Mouse (Mus musculus) heart, embryonic 14.5 days (tissue): ENCODE measurements around the gene Rasgef1b. TPM values are rescaled to one million over a fixed set of nuclear protein-coding genes. Genes with fewer than 3 reads are reported as not detected.

Experiments used
- ATAC-seq: fragments of 200-750 bp; cut with Nextera tagmentation; 2 replicates; pipeline ENCODE4 v1.8.0; 2017; ENCODE audit warnings: low read depth, moderate TSS enrichment; ENCODE audit not compliant: insufficient number of reproducible peaks, insufficient read depth, low FRiP score
- H3K27ac ChIP-seq, 2 experiments: fragments of 200-500 bp in 1 of 2; fragments of 300-500 bp in 1 of 2; sonication (generic) in 1 of 2; replicated peaks in 1 of 2; 2 replicates each; pipeline ENCODE4 v1.5.1; 2012 to 2014; ENCODE audit warnings: low read depth in 2 of 2, low read length in 2 of 2, control low read depth in 1 of 2, mild to moderate bottlenecking in 1 of 2, mixed read lengths in 1 of 2; ENCODE audit not compliant: control insufficient read depth in 1 of 2, insufficient read depth in 1 of 2
- H3K27me3 ChIP-seq: fragments of 300-500 bp; sonication (generic); 2 replicates; pipeline ENCODE4 v1.6.1; 2014; ENCODE audit warnings: mild to moderate bottlenecking, low read length, control low read depth; ENCODE audit not compliant: control insufficient read depth, insufficient read depth
- H3K36me3 ChIP-seq: fragments of 300-500 bp; sonication (generic); 2 replicates; pipeline ENCODE4 v1.6.1; 2014; ENCODE audit warnings: mild to moderate bottlenecking, control low read depth, low read length, mixed read lengths; ENCODE audit not compliant: control insufficient read depth, insufficient read depth
- H3K4me1 ChIP-seq, 2 experiments: fragments of 200-500 bp in 1 of 2; fragments of 300-500 bp in 1 of 2; sonication (generic) in 1 of 2; 2 replicates each; pipeline ENCODE4 v1.6.1; 2012 to 2014; ENCODE audit warnings: low read length in 2 of 2, control low read depth in 1 of 2, mixed read lengths in 1 of 2; ENCODE audit not compliant: control insufficient read depth in 2 of 2, insufficient read depth in 2 of 2
- H3K4me2 ChIP-seq: fragments of 300-500 bp; sonication (generic); 2 replicates; pipeline ENCODE4 v1.6.1; 2014; ENCODE audit warnings: mild to moderate bottlenecking, low read length
- H3K4me3 ChIP-seq, 2 experiments: fragments of 200-500 bp in 1 of 2; fragments of 300-500 bp in 1 of 2; sonication (generic) in 1 of 2; 2 replicates each; pipeline ENCODE4 v1.5.1; 2012 to 2014; ENCODE audit warnings: low read length in 2 of 2, mild to moderate bottlenecking in 2 of 2, control low read depth in 1 of 2, low read depth in 1 of 2, moderate library complexity in 1 of 2; ENCODE audit not compliant: control insufficient read depth in 1 of 2, insufficient read depth in 1 of 2
- H3K9ac ChIP-seq: fragments of 300-500 bp; sonication (generic); 2 replicates; pipeline ENCODE4 v1.6.1; 2014; ENCODE audit warnings: mild to moderate bottlenecking, low read length
- H3K9me3 ChIP-seq: fragments of 300-500 bp; sonication (generic); 2 replicates; pipeline ENCODE4 v1.6.1; 2016; ENCODE audit warnings: low read length, control low read depth; ENCODE audit not compliant: control insufficient read depth
- WGBS: fragments of 180-500 bp; shearing (Covaris S2); extraction: QIAGEN DNeasy Blood & Tissue Kit; methylation state at CpG from one replicate; pipeline ENCODE4 v1.1.7; 2014; 5-methylcytosine and 5-hydroxymethylcytosine counted together
- polyA plus RNA-seq: library from polyadenylated mRNA; unstranded; fragments of >200 nt; fragmentation: Nextera tagmentation; extraction: Ambion mirVana; gene quantifications from 2 replicates; pipeline ENCODE4 v1.2.1, GENCODE M21; 2014

Gene Rasgef1b
- polyA plus RNA-seq, 1 experiment from 2014 or later = 45.9 TPM

- Histone ChIP-seq H3K36me3 (no peaks in the 10 kb centered on the region), H3K9ac (no peak overlapping the region), H3K4me2 (no peak overlapping the region), H3K27ac (no peak overlapping the region), H3K4me3 (no peak overlapping the region), H3K27me3 (no peaks in the 10 kb centered on the region), H3K9me3 (no peaks in the 10 kb centered on the region), H3K4me1 (no peaks in the 10 kb centered on the region)
- no peak for ATAC-seq
- WGBS = 83% methylated on average over 4 of the region's 4 CpGs
Observed at GRCm38 (mm10) chr5:99422856-99423255, 306.0 kb downstream of the Rasgef1b start.

- H3K4me1 ChIP-seq = peaks cover 0 to 2% of the 10 kb centered on the region in 2 experiments; a peak in 1 of 4 replicates
- WGBS = 88% methylated on average over 6 of the region's 6 CpGs
- no peaks in the 10 kb centered on the region for H3K36me3 ChIP-seq
- H3K27me3 ChIP-seq = no peaks in the 10 kb centered on the region
- no peaks in the 10 kb centered on the region for H3K9me3 ChIP-seq
- no peak for ATAC-seq
- no peak overlapping the region for H3K27ac ChIP-seq
- no peak overlapping the region for H3K4me3 ChIP-seq
- no peak overlapping the region for H3K4me2 ChIP-seq
- no peak overlapping the region for H3K9ac ChIP-seq
Observed at GRCm38 (mm10) chr5:99422092-99422491, 306.8 kb downstream of the Rasgef1b start.

- Histone ChIP-seq H3K4me2 (no peak overlapping the region), H3K27me3 (no peaks in the 10 kb centered on the region), H3K36me3 (no peaks in the 10 kb centered on the region), H3K9me3 (no peaks in the 10 kb centered on the region), H3K4me3 (no peak overlapping the region), H3K4me1 (peaks cover 0 to 2% of the 10 kb centered on the region in 2 experiments; a peak in 1 of 4 replicates), H3K27ac (no peak overlapping the region), H3K9ac (no peak overlapping the region)
- 50% methylated on average over 2 of the region's 2 CpGs for WGBS
- ATAC-seq = no peak
Observed at GRCm38 (mm10) chr5:99419872-99420271, 309.0 kb downstream of the Rasgef1b start.

- 88% methylated on average over 21 of the region's 21 CpGs for WGBS
Observed at GRCm38 (mm10) chr5:99416902-99417301, 312.0 kb downstream of the Rasgef1b start.

GRCm38 (mm10) chr5:99415676-99416075 is 313.2 kb downstream of the Rasgef1b start:
- Histone ChIP-seq H3K27me3 (no peaks in the 10 kb centered on the region), H3K36me3 (no peaks in the 10 kb centered on the region), H3K4me3 (no peak overlapping the region), H3K4me2 (no peak overlapping the region), H3K9ac (no peak overlapping the region), H3K9me3 (no peaks in the 10 kb centered on the region), H3K4me1 (peaks cover 5 to 6% of the 10 kb centered on the region in 2 experiments; a peak in 3 of 4 replicates), H3K27ac (no peak overlapping the region)
- ATAC-seq = no peak
- 90% methylated on average over 12 of the region's 12 CpGs for WGBS

More at GRCm38 (mm10) chr5:99416902-99417301, 312.0 kb downstream of the Rasgef1b start:
- peaks cover 5 to 6% of the 10 kb centered on the region in 2 experiments; a peak in 3 of 4 replicates for H3K4me1 ChIP-seq
- H3K9ac ChIP-seq = no peak overlapping the region
- no peaks in the 10 kb centered on the region for H3K9me3 ChIP-seq
- H3K36me3 ChIP-seq = no peaks in the 10 kb centered on the region
- H3K4me3 ChIP-seq = no peak overlapping the region
- no peak overlapping the region for H3K4me2 ChIP-seq
- no peak for ATAC-seq
- no peaks in the 10 kb centered on the region for H3K27me3 ChIP-seq
- no peak overlapping the region for H3K27ac ChIP-seq

- 76% methylated on average over 2 of the region's 2 CpGs for WGBS
Observed at GRCm38 (mm10) chr5:99415049-99415448, 313.8 kb downstream of the Rasgef1b start.

GRCm38 (mm10) chr5:99414293-99414692 is 314.6 kb downstream of the Rasgef1b start:
- H3K9ac ChIP-seq = no peak overlapping the region
- H3K27ac ChIP-seq = no peak overlapping the region
- 74% methylated on average over 6 of the region's 6 CpGs for WGBS
- peaks cover 5 to 6% of the 10 kb centered on the region in 2 experiments; a peak in 3 of 4 replicates for H3K4me1 ChIP-seq
- no peak for ATAC-seq
- H3K27me3 ChIP-seq = no peaks in the 10 kb centered on the region
- H3K4me3 ChIP-seq = no peak overlapping the region
- no peaks in the 10 kb centered on the region for H3K9me3 ChIP-seq
- no peak overlapping the region for H3K4me2 ChIP-seq
- no peaks in the 10 kb centered on the region for H3K36me3 ChIP-seq

More at GRCm38 (mm10) chr5:99415049-99415448, 313.8 kb downstream of the Rasgef1b start:
- ATAC-seq = no peak
- H3K27ac ChIP-seq = no peak overlapping the region
- H3K36me3 ChIP-seq = no peaks in the 10 kb centered on the region
- no peaks in the 10 kb centered on the region for H3K27me3 ChIP-seq
- peaks cover 5 to 6% of the 10 kb centered on the region in 2 experiments; a peak in 3 of 4 replicates for H3K4me1 ChIP-seq
- no peak overlapping the region for H3K4me2 ChIP-seq
- H3K9me3 ChIP-seq = no peaks in the 10 kb centered on the region
- H3K9ac ChIP-seq = no peak overlapping the region
- no peak overlapping the region for H3K4me3 ChIP-seq

GRCm38 (mm10) chr5:99413851-99414250 is 315.0 kb downstream of the Rasgef1b start:
- Histone ChIP-seq H3K4me2 (no peak overlapping the region), H3K4me3 (no peak overlapping the region), H3K9ac (no peak overlapping the region), H3K4me1 (peaks cover 5 to 6% of the 10 kb centered on the region in 2 experiments; a peak in 3 of 4 replicates), H3K36me3 (no peaks in the 10 kb centered on the region), H3K9me3 (no peaks in the 10 kb centered on the region), H3K27me3 (no peaks in the 10 kb centered on the region), H3K27ac (no peak overlapping the region)
- no peak for ATAC-seq
- 41% methylated on average over 1 of the region's 1 CpGs for WGBS
